Mouse (Mus musculus) limb, embryonic 14.5 days (tissue): ENCODE measurements at regions not wholly inside any gene's neighbourhood (a gene's known extent, or its start where the extent isn't known, plus 50 kb on each side); places are given as distances from the start of the nearest gene placed in this dataset.

Experiments
- ATAC-seq: fragments of 200-750 bp; cut with Nextera tagmentation; 2 replicates; pipeline ENCODE4 v1.8.0; 2017; ENCODE audit warnings: low read depth, moderate number of reproducible peaks, moderate TSS enrichment; ENCODE audit not compliant: low FRiP score
- DNase-seq: peaks from one replicate; pipeline ENCODE4 v3.0.0-alpha.2; 2015; ENCODE audit warnings: low spot score
- H3K27ac ChIP-seq: fragments of 300-500 bp; sonication (generic); replicated peaks from 2 replicates; pipeline ENCODE4 v1.5.1; 2014; ENCODE audit warnings: low read depth, mild to moderate bottlenecking, low read length, moderate library complexity, mixed read lengths
- H3K27me3 ChIP-seq: fragments of 300-500 bp; sonication (generic); 2 replicates; pipeline ENCODE4 v1.6.1; 2014; ENCODE audit warnings: low read length, mixed read lengths; ENCODE audit not compliant: control insufficient read depth, insufficient read depth
- H3K36me3 ChIP-seq: fragments of 300-500 bp; sonication (generic); 2 replicates; pipeline ENCODE4 v1.6.1; 2014; ENCODE audit warnings: mild to moderate bottlenecking, low read length, moderate library complexity, mixed read lengths; ENCODE audit not compliant: control insufficient read depth, insufficient read depth
- H3K4me1 ChIP-seq: fragments of 300-500 bp; sonication (generic); 2 replicates; pipeline ENCODE4 v1.6.1; 2014; ENCODE audit warnings: antibody characterized with exemption, low read length, mixed read lengths; ENCODE audit not compliant: control insufficient read depth, insufficient read depth
- H3K4me2 ChIP-seq: fragments of 300-500 bp; sonication (generic); replicated peaks from 2 replicates; pipeline ENCODE4 v1.6.1; 2014; ENCODE audit warnings: low read depth, mild to moderate bottlenecking, low read length, moderate library complexity; ENCODE audit not compliant: severe bottlenecking
- H3K4me3 ChIP-seq: fragments of 300-500 bp; sonication (generic); replicated peaks from 2 replicates; pipeline ENCODE4 v1.5.1; 2014; ENCODE audit warnings: low read length
- H3K9ac ChIP-seq: fragments of 300-500 bp; sonication (generic); 2 replicates; pipeline ENCODE4 v1.6.1; 2014; ENCODE audit warnings: mild to moderate bottlenecking, low read depth, low read length, moderate library complexity; ENCODE audit not compliant: severe bottlenecking
- H3K9me3 ChIP-seq: fragments of 300-500 bp; sonication (generic); 2 replicates; pipeline ENCODE4 v1.6.1; 2016; ENCODE audit warnings: low read length; ENCODE audit not compliant: control insufficient read depth
- POLR2A ChIP-seq: fragments of 200-500 bp; IDR thresholded peaks from 2 replicates; pipeline ENCODE4 v1.8.0; 2012; ENCODE audit warnings: inconsistent platforms, mild to moderate bottlenecking, moderate library complexity, borderline replicate concordance; ENCODE audit not compliant: insufficient read depth, insufficient read length; ENCODE audit errors: extremely low read depth
- WGBS: fragments of 180-500 bp; shearing (Covaris S2); extraction: QIAGEN DNeasy Blood & Tissue Kit; methylation state at CpG from one replicate; pipeline ENCODE4 v1.1.7; 2014; 5-methylcytosine and 5-hydroxymethylcytosine counted together

DNA sequence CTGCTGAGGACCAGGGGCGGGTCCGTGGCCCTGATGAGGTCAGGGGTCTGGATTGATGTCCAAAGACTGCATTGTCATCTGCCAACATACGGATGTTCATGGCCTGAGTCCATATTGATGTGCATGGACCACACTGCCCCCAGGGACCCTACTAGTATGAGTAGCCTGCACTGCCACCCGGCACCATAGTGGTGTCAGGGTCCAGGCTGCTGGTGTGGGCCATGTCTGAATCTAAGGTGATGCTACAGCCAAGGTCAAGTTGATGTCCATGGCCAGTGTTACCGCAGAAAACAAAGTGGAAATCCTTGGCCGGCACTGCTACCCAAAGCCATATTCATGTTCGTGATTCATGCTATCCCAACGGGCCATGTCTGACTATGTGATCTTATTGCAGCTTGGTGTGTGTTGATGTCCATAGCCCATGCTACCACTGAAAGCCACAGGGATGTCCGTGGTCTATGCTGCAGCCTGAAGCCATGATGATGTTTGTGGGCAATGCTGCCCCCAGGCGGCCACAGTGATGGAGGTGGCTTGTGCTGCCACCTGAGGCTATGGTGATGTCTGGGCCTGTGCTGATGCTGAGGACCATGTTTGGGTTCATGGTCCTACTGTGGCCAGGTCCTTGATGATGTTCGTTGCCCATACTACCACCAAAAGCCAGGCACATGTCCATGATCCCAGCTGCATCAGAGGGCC lies 130.5 kb downstream of the Iqub start:
- H3K4me1 ChIP-seq: no peaks in the 10 kb centered on the region
- no peak overlapping the region for H3K27ac ChIP-seq
- no peaks in the 10 kb centered on the region for H3K9me3 ChIP-seq
- H3K9ac ChIP-seq: no peak overlapping the region
- H3K4me2 ChIP-seq: no peak overlapping the region
- no peaks in the 10 kb centered on the region for H3K27me3 ChIP-seq
- H3K4me3 ChIP-seq: no peak overlapping the region
- 85% methylated on average over 11 of the region's 11 CpGs for WGBS
- no peak for DNase-seq
- H3K36me3 ChIP-seq: no peaks in the 10 kb centered on the region
- no peak for TF ChIP-seq POLR2A
- ATAC-seq: no peak

DNA sequence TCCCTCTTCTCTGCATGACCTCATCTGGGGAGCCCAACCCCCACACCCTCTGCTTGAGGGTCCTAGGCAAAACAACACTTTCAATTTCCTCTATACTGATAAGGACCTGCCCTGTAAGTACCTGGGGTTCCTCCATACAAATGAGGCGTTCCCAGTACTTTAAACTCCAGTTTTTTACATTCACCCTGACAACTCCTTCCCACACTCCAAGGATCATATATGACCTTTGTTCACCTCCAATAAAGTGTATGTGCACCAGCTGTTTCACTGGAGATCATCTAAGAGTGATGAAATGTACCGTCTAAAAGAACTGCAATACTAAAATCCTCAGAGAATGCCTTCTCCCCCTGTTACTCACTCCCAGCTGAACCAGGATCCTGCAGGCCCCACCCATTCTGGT lies 135.0 kb downstream of the Iqub start:
- 59% methylated on average over 2 of the region's 2 CpGs for WGBS
- Histone ChIP-seq H3K9ac (no peak overlapping the region), H3K27me3 (no peaks in the 10 kb centered on the region), H3K36me3 (no peaks in the 10 kb centered on the region), H3K4me3 (no peak overlapping the region), H3K4me1 (no peaks in the 10 kb centered on the region), H3K4me2 (no peak overlapping the region), H3K27ac (no peak overlapping the region), H3K9me3 (no peaks in the 10 kb centered on the region)
- DNase-seq (no peak), ATAC-seq (no peak)
- TF ChIP-seq POLR2A: no peak

DNA sequence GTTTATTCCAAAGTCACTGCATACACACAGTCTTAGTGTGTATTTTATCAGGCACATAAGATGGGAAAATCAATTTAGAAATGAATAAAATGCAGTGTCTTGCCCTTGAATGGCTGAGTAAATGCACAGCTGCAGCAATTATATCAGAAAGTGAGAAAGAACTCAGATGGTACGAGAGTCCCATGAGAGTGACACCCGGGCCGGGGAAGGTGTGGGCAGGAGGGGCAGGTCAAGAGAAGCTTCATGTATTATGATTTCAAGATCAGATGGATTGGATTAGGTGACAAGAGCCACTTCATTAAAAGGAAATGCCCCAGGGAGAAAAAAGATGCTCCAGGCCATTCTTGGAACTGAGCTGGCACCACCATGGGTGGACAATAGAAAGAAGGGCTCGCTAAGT lies 138.1 kb downstream of the Iqub start:
- Histone ChIP-seq H3K36me3 (no peaks in the 10 kb centered on the region), H3K9ac (no peak overlapping the region), H3K4me1 (no peaks in the 10 kb centered on the region), H3K27ac (no peak overlapping the region), H3K4me3 (no peak overlapping the region), H3K9me3 (no peaks in the 10 kb centered on the region), H3K27me3 (no peaks in the 10 kb centered on the region), H3K4me2 (no peak overlapping the region)
- WGBS: 80% methylated on average over 4 of the region's 4 CpGs
- DNase-seq: no peak
- no peak for ATAC-seq
- TF ChIP-seq POLR2A: no peak

DNA sequence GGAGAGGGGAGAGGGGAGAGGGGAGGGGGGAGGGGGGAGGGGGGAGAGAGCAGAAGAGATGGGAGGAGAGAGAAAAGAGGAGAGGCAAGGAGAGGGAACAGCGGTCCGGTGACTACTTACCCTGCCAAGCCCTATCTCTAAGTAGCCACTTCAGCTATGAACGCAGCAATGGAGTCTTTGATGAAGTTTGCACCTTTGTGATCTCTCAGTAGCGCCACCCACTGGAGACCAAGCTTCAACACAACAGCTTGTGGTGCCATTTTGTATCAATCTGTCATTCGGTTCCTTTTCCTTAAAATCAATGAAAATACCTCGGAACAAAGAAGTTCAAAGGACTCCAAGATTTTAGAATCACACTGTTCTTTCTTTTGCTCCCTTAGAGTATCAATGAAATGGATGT lies 141.7 kb downstream of the Iqub start:
- Histone ChIP-seq H3K4me2 (no peak overlapping the region), H3K36me3 (no peaks in the 10 kb centered on the region), H3K4me3 (no peak overlapping the region), H3K27ac (no peak overlapping the region), H3K27me3 (no peaks in the 10 kb centered on the region), H3K9ac (no peak overlapping the region), H3K4me1 (no peaks in the 10 kb centered on the region), H3K9me3 (no peaks in the 10 kb centered on the region)
- WGBS: 91% methylated on average over 6 of the region's 6 CpGs
- no peak for DNase-seq
- no peak for ATAC-seq
- no peak for TF ChIP-seq POLR2A

DNA sequence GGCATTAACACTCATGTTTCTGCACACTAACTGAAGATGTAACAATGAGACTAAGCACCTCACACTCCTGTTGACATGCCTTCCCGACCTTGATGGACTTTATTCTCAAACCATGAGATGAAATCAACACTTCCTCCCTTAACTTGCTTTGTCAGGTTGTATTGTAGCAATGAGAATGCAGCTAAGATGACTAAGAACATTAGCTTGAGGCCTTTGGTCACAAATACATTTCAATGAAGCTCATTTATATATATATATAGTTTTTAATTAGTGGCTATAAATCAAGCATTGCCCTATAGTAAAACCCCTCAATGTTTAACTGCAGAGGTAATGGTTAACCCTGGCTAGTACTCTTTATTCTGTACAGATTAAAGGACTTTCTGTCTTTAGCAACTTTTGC lies 143.2 kb downstream of the Iqub start:
- Histone ChIP-seq H3K27ac (no peak overlapping the region), H3K36me3 (no peaks in the 10 kb centered on the region), H3K4me2 (no peak overlapping the region), H3K27me3 (no peaks in the 10 kb centered on the region), H3K9ac (no peak overlapping the region), H3K9me3 (no peaks in the 10 kb centered on the region), H3K4me1 (no peaks in the 10 kb centered on the region), H3K4me3 (no peak overlapping the region)
- DNase-seq (no peak), ATAC-seq (no peak)
- TF ChIP-seq POLR2A: no peak
- 65% methylated on average over 1 of the region's 1 CpGs for WGBS

DNA sequence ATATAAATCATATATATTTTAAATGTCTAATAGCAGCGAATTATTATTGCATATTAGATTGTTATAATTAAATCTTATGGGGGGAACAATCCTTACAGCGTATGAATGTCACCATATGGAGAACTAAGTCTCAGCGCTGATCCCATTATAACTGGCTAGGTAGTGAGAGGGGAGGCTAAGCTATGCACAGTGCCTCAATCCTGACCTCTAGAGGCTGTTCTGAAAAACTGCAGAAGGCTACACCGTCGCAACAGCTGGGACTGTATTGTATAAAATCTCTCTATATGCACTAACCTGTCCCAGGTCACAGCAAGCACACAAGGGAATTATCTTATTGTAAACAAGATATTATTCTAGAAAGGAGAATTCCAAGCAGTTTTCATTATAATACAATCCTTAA lies 164.0 kb downstream of the Iqub start:
- no peak for TF ChIP-seq POLR2A
- H3K36me3 ChIP-seq: no peaks in the 10 kb centered on the region
- no peak overlapping the region for H3K4me2 ChIP-seq
- ATAC-seq: peak; percentile 87
- H3K27me3 ChIP-seq: no peaks in the 10 kb centered on the region
- WGBS: 10% methylated on average over 5 of the region's 5 CpGs
- H3K4me3 ChIP-seq: no peak overlapping the region
- H3K9me3 ChIP-seq: no peaks in the 10 kb centered on the region
- DNase-seq: peak; percentile 79
- H3K9ac ChIP-seq: no peak overlapping the region
- H3K27ac ChIP-seq: no peak overlapping the region
- H3K4me1 ChIP-seq: no peaks in the 10 kb centered on the region
